Mouse (Mus musculus) bone marrow, adult 2 months (tissue): Measurements from ENCODE around the gene 5530401A14Rik. TPM values are rescaled to one million over a fixed set of nuclear protein-coding genes. Genes with fewer than 3 reads are reported as not detected.

ENCODE experiments used
- H3K27ac ChIP-seq: fragments of 200-500 bp; 2 replicates; pipeline ENCODE4 v1.5.1; 2012; ENCODE audit warnings: low read depth, mild to moderate bottlenecking, control low read depth, inconsistent platforms, low read length; ENCODE audit not compliant: control insufficient read depth, poor library complexity, insufficient read depth
- H3K4me1 ChIP-seq: fragments of 200-500 bp; 2 replicates; pipeline ENCODE4 v1.6.1; 2011; ENCODE audit warnings: low read length; ENCODE audit not compliant: control insufficient read depth, insufficient read depth
- H3K4me3 ChIP-seq: fragments of 200-500 bp; replicated peaks from 2 replicates; pipeline ENCODE3; 2011; ENCODE audit warnings: mild to moderate bottlenecking, low read depth, low read length, control low read depth; ENCODE audit not compliant: control insufficient read depth
- CTCF ChIP-seq: fragments of 200-500 bp; IDR thresholded peaks from 2 replicates; pipeline ENCODE4 v1.5.1; 2011; ENCODE audit warnings: low read length, control low read depth; ENCODE audit not compliant: control insufficient read depth, insufficient read depth
- POLR2A ChIP-seq: fragments of 200-500 bp; IDR thresholded peaks from 2 replicates; pipeline ENCODE4 v1.6.1; 2011; ENCODE audit warnings: low read depth, mild to moderate bottlenecking, control low read depth, low read length, borderline replicate concordance; ENCODE audit not compliant: control insufficient read depth
- WGBS: fragments of 180-500 bp; shearing (Covaris S2); methylation state at CpG from one replicate; pipeline ENCODE4 v1.1.7; 2018; 5-methylcytosine and 5-hydroxymethylcytosine counted together
- polyA plus RNA-seq: library from polyadenylated mRNA; stranded (reverse); fragments of >200 nt; gene quantifications from 2 replicates; pipeline ENCODE4 v1.2.4, GENCODE M21; 2011; ENCODE audit warnings: low replicate concordance; ENCODE audit not compliant: missing spikeins, insufficient read depth, insufficient read length

The 5530401A14Rik gene
- polyA plus RNA-seq, 1 experiment: 0.40 TPM

DNA sequence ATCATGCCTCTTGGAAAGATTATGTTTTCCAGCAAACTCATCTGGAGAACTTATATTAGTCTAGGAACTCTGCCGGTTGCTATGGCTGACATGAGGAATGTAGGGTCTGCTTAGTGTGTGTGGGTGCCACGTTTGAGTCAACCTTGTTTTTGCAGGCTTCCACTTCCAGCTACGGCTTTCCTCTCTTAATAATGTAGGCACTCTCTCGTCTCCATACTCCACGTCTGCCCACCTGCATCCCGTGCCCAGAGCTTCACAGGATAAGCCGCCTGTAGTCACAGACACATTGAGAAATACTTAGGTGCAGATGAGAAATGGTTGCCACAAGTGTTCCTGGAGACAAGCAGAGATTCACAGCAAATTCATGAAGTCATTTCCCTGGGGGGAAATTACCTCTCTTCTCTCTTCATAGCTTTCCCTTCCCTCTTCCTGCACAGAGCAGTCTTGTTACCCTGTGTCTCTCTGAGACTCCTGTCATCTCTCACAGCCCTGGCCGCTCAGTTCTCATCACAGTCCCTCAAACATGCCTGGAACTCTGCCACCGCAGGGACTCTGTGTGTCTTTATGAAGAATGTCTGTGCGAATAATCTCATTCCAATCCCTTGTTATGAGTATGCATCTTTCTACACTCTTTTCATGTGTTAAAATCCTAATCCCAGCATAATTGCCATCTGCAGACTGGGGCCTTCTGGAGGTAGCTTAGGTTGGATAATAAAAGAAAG lies 5.3 kb downstream of the 5530401A14Rik start:
- Histone ChIP-seq H3K27ac (no peak overlapping the region), H3K4me3 (no peak overlapping the region), H3K4me1 (no peaks in the 10 kb centered on the region)
- TF ChIP-seq CTCF (no peak), POLR2A (no peak)
- 80% methylated on average over 10 of the region's 10 CpGs for WGBS

DNA sequence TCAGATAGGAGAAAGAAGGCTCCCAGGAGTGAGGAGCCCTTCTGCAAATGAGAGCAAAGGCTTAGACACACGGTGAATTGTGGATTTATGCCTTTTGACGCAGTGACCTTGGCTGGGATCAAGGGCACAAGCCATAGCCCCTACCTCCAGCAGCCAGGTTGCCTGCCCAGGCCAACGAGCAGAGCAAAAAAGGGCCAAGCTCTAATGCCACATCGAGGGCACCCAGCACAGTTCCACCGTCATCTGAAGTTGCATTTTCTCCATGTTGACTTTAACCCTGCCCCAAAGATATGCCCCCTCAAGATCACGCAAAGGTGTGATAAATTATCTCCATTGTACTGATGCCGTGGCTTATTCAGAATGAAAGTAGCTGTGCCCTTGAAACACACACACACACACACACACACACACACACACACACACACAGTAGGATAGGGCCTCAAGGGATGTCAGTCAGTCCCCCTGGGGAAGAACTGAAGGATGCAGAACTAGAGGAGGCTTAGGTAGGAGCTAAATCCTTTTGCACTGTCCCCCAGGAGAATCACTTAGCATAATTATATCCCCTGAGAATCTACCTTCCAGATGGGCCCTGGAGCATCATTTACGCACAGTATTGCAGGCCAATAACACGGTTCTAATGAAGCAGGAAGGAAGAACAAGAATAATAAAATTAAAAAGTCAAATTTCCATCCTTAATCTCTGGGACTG lies 11.2 kb downstream of the 5530401A14Rik start:
- 69% methylated on average over 9 of the region's 9 CpGs for WGBS
- Histone ChIP-seq H3K4me3 (no peak overlapping the region), H3K27ac (no peak overlapping the region), H3K4me1 (no peaks in the 10 kb centered on the region)
- TF ChIP-seq CTCF: no peak
- TF ChIP-seq POLR2A: no peak

DNA sequence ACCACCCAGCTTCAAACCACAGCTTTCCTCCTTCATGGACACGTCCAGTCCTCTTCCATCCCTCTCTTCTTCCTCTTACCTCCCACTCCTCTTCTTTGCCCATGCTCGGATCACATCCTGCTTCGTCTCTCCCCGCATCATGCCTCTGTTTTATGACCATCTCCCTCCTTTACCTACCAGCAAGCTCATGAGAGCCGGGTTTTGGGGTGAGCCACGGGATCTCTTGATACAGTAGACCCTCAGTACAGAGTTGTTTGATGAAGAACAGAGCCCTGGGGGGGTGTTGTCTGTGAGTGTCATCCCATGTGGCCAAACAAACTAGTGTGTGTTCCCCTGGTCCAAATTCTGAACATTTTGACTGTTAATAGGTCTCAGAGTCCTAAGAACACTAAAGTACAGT lies 36.0 kb downstream of the 5530401A14Rik start:
- Histone ChIP-seq H3K4me1 (no peaks in the 10 kb centered on the region; the same call in 1 of the 2 replicates), H3K27ac (no peak overlapping the region), H3K4me3 (no peak overlapping the region)
- no peak for TF ChIP-seq CTCF
- no peak for TF ChIP-seq POLR2A
- 72% methylated on average over 6 of the region's 6 CpGs for WGBS

DNA sequence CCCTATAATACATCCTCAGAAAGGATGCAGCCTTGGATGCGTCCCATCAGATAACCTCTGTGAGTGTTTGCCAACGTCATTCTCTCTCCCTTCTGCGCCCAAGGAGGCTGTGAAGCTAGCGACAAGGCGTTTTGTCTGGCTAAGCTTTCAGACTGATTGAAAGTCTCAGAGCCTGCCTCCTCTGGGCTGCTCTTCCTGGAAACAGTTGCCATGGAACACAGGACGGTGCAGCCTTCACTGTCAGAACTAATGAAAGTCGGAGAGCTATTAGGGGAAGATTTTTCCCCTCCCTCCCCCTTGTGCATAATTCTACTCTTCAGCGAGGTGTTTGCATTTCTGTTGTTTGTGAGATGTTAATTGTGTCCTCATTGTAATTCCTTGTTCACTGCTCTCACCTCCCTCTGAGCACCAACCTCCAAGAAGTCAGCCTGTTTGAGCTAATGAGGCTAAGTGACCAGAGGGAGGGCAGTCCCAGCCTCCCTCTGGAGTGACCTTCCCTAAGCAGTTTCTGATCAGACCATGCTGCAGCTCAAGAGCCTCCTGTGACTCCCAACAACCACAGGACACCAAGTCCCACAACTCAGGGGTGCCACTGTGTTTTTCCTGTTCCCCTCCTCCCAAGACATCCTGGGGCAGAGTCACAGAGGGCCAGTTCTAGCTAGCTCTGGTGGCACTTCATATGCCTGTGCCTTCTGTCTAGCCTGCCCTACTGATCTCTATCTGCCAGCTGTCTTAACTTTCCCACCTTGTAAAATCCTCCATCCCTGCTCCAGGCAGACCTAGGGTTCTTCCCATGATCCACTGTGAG lies 37.3 kb downstream of the 5530401A14Rik start:
- 34% methylated on average over 8 of the region's 8 CpGs for WGBS

DNA sequence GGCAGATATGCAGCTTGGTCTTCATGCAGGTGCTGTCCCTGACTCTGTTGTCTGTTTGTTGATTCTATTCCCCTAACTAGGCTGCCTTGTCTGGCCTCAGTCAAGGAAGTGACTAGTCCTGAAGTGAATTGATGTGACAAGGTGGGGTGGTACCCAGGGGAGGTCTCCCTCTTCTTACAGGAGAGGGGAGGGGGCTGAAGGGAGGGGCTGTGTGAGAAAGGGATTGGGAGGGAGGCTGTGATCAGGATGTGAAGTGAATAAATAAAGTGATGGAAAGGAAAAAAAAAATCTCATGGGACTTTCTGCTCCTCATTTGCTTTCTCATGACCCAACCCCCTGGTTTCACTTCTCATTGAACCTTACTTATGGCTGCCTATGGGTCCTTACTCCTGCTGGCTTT lies 41.8 kb downstream of the 5530401A14Rik start:
- H3K4me3 ChIP-seq: no peak overlapping the region

More for the DNA sequence above, 37.3 kb downstream of the 5530401A14Rik start:
- Histone ChIP-seq H3K4me3 (no peak overlapping the region), H3K27ac (no peak overlapping the region), H3K4me1 (peaks cover 3% of the 10 kb centered on the region; the same call in 1 of the 2 replicates)
- TF ChIP-seq POLR2A (no peak), CTCF (no peak)

DNA sequence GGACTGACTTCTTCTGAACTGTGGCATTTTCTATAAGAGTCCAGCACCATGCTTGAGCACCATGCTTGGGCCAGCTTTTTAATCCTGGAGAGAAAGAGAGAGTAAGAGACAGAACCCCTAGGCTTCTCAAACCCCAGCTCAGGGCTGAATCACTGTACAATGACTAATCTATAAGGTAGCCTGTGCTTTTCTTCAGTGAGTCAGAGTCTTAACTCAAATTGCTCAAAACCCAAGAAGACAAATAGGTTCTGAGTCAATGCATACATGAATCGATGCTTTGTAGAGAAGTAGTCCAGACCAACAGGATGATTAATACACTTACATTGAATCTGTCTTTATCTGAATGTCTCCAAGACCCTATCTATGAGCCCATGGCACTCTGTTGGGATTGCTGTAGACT lies 48.3 kb downstream of the 5530401A14Rik start:
- Histone ChIP-seq H3K4me3 (no peak overlapping the region), H3K4me1 (no peaks in the 10 kb centered on the region; the same call in 1 of the 2 replicates), H3K27ac (no peak overlapping the region)
- TF ChIP-seq CTCF (no peak), POLR2A (no peak)
- 71% methylated on average over 1 of the region's 1 CpGs for WGBS

More for the DNA sequence above, 41.8 kb downstream of the 5530401A14Rik start:
- TF ChIP-seq CTCF (no peak), POLR2A (no peak)
- Histone ChIP-seq H3K4me1 (peaks cover 3% of the 10 kb centered on the region; the same call in 1 of the 2 replicates), H3K27ac (no peak overlapping the region)

DNA sequence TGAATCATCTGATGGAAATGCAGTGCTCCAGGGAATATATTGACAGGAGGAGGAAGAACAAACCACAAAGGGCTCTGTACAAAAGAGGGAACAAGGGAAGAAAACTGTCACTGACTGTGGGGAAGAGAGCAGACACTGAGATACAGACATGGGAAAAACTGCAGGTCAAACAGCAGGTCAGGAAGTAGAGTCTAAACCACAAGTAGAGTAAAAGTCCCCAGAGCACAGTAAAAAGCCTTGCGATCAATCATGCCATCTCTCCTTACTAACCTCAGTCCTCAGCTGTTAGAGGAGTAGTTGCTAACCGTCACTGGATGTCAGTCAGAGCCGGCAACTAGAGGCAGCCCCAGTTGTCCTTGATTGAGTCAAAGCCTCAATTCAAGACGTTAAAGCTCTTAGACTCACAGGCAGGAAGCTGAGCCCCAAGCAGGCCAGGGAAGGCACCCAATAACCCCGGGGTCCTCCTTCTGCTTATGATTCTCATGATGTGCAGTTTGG lies 49.0 kb downstream of the 5530401A14Rik start:
- Histone ChIP-seq H3K4me1 (no peaks in the 10 kb centered on the region; the same call in 1 of the 2 replicates), H3K4me3 (no peak overlapping the region), H3K27ac (no peak overlapping the region)
- 7% methylated on average over 5 of the region's 5 CpGs for WGBS
- TF ChIP-seq CTCF: no peak
- no peak for TF ChIP-seq POLR2A
